Mouse (Mus musculus): ENCODE data around the gene Arl5c.

Gene Arl5c

DNA sequence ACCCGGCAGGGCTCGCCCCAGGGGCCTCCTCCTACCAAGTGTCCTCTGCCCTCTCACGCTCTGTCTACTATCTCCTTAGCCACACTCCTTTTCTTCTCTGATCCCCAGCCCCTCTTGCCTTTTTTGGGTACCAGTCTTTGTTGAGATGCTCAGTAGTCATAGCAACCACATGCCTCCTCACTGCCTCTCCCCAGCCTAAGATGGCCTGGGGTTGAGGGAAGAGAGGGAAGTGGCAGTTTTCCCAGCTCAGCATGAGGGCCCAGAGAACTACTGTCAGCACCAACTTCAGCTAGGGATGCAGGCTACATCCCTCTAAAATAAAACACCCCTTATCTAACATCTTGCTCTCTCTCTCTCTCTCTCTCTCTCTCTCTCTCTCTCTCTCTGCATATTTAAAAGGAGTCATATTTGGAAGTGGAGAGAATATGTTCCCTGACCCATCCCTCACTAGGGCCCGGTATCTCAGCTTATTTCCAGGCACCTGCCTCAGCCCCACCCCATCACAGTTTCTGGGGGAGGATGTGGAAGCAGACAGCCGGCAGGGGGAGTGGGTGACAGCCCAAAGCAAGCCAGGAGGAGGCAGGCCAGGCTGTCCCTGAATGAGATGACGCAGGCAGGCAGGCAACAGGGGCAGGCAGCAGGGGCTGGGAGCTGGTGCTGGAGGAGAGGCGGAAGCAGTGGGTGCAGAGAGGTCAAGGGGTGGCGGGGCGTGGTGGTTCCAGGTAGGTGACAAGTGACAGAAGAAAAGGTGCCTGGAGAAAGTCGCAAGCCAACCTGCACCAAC, 23.1 kb upstream of the Arl5c start:
- no peak for DNase-seq

DNA sequence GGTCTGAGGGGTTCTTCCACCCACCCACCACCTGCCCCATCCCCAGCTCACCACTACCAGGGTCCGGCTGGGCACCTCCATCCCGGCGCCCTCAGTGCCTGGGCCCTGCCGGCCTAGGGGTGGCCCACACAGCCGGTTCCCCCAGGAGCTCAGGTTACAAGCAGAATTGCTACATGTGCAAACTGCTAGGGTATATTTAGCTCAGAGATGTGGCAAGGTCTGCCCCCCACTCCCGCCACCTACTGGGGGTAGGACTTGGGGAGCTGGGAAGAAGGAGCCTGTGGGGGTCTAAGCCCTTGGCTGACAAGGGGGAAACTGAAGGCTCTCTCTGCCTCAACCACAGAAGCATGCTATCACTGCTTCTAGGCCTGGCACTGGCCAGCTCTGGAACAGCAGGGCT, 22.2 kb upstream of the Arl5c start:
- DNase-seq, result no peak

DNA sequence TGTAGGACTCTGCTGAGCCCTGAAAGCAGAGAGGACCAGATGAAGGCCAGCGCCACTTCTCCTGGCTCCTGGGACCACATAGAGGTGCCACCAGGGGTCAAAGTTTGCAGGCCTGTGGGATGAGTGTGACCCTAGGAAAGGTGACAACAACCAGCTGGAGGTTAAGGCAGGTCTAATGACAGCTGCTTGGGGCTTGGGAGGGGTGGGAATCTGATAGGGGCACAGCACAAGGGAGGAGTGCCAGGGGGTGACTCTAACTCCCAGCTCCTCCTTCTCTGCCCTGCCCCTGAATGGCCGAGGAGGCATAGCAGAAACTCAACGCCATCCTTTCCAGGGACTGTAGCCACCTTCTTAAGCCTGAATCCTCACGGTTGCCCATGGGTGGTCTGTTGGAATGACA, 20.8 kb upstream of the Arl5c start:
- no peak for DNase-seq

DNA sequence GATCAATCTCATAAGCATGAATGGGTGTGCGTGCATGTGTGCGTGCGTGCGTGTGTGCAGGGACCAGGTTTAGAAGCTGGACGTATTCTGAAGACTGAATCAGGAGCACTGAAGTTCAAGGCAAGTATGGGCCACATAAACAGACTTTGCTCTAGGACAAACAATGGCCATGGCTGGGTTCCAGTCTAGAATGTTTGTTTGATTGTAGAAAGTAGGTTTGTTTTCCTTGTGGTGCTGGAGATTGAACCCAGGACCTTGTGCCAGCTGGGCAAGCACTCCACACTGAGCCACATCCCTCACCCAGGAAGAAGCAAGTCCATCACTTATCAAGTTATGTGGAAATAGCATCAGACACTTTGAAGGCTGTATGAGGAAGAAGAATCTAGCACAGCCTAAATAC, 20.2 kb upstream of the Arl5c start:
- DNase-seq, result no peak

DNA sequence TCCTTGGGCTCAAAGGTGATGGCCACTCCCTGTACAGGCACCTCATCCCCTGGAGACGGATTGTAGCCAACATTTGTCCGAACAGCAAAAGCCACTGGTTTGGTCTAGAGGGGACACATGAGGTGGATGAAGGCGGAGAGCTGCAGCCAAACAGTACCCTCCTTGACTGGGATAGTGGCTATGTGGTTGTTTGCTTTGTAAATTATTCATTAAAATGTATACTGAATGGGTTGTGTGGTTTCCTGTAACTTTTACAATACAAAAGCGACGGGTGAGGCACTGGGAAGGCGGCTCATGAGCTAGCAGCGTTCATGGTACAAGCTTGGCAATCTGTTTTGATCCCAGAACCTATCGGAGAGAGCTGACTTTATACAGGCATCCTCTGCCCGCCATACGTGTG, 16.9 kb upstream of the Arl5c start:
- DNase-seq, result no peak

DNA sequence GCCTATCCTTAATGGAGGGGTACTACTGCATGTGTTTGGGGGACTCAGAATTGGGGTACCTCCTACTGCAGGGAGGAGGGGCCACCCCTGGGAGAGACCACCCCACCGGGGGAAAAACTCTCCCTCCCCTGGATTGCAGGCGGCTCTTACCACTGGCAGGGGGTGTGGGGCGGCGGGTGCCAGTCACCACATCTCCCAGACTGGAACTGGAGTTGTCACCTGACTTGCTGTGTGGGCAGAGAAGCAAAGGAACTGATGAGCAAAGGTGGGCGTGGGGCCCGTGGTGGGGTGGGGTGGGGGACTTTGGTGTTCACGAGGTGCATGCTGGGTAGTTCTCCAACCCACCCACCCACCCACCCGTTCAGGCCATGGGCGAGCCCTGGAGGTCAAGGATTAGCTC, 15.7 kb upstream of the Arl5c start:
- no peak for DNase-seq

DNA sequence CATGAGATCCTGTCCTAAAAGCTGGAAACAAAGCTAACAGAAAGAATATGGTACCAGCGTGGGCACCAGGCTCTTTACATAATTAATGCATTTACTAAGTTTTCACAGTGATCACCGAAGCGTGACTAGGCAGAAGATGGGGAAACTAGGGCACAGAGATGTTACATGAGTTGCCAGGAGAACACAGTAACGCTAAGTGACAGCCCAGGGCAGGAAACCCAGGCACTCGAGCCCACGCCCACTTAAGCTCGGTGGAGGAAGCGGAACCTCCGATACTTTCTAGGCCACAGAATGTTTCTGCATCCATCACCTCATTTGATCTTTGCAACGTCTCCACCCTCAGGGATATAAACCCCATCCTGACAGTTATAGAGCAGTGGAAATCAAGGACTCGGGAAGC, 12.1 kb upstream of the Arl5c start:
- no peak for DNase-seq

DNA sequence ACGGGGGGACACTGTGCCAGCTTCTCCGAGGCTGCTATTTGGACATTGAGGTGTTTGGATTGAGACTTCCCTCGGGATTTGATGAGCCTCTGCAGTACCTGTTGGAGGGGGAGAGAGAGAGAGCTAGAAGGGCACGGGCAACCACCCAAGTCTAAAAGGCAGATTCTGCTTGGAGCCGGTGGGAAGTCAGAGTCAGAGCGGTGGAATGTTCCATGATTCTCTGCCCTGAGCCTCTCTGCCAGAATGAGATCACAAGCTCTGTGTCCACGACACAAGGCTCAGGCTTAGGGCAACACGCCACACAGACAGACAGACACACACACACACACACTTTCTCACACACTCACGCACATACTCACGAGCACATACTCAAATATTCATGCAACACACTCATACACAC, 9.7 kb upstream of the Arl5c start:
- no peak for DNase-seq

DNA sequence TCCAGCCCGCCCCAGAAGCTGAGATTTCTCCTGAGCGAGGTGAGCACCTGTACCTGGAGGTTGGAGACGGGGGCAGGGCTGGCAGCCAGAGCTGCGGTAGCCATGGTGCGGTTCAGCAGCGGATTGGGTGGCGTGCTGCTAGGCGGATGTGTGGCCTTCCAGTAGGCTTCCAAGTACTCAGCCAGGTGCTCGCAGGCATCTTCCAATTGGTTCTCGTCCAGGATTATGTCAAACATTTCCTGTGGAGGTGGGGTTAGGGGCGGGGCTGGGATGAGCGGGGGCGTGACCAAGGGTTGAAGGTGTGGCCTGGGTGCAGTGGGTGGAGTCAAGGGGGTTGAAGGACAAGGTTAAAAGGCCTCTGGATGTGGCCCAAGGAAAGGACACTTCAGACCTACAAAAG, 9.1 kb upstream of the Arl5c start:
- DNase-seq, result no peak

DNA sequence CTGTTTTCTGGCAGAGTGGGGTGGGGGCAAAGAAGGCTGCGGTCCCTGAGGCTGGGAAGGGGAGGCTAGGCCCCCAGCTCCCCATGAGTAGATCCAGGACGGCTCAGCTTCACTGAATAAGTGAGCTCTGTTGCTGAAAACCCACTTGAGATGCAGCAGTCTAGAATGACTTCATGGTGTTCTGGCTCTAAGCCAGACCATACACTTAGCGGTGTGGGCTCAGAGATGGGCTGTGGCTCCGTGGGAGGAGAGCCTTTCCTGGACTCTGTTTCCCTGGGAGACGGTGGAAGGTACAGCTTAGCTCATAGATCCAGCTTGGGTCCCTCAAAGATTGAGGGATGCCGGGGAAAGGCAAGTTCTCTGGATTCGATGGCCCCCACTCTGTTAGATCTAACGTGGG, 8.2 kb upstream of the Arl5c start:
- no peak for DNase-seq

DNA sequence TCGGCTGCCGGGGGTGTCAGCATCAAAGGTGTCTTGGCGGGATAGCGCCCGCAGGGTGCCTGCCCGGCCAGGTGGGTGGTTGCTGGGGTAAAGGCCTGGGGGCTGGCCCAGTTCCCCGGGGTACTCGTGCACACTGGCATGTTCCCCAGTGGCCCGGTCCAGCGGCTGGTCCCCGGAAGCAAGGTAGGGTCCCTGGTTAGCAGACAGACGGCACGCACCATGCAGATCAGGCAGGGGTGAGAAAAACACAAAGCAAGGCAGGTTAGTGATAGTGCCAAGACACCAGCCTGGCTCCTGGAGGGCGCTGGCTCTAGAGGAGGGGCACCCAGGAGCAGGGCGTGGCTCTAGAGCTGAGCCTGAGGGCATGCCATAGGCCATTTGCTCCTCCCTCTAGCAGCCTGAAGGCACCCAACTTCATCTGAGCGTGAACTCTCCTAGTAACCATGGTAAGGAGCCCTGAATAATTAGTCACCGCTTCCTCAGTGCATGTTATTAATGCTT, 7.2 kb upstream of the Arl5c start:
- no peak for DNase-seq

DNA sequence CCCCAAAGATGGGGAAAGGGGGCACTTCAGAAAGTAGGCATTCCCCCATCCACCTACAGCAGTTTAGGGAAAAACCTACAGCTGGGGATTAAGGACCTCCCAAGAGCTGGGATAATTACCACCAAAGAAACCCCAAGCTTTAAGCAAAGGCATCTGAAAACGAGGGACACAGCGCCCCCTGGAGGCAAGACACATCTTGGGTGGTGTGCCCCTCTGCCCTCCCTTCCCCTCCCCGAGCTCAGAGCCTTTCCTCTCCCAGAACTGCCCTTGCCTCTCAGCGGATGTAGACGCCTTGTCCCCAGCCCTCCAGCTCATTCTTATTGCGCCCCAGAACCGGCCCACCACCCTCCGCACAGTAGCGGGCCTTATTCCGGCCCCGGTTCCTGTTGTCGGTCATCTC, 6.6 kb upstream of the Arl5c start:
- DNase-seq, result peak in 1 of 2 experiments; percentile 75

DNA sequence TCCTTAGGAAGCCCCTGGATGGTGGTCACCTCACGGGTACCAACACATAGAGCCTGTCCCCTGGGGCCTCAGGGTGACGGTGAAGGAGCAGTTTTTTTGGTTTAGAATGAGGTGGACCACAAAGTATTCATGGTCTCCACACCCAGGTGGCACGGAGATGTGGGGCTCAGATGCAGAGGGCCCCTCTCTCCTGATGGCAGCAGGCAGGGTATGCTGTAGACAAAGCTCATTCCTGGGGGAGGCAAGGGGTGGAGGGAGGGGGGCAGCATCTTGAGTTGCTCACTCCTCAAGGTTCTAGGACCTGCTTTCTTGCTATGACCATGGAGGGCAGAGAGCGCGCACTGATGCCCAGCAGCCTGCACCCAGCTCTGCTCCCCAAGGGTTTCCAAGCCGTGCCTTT, 6.0 kb upstream of the Arl5c start:
- no peak for DNase-seq

DNA sequence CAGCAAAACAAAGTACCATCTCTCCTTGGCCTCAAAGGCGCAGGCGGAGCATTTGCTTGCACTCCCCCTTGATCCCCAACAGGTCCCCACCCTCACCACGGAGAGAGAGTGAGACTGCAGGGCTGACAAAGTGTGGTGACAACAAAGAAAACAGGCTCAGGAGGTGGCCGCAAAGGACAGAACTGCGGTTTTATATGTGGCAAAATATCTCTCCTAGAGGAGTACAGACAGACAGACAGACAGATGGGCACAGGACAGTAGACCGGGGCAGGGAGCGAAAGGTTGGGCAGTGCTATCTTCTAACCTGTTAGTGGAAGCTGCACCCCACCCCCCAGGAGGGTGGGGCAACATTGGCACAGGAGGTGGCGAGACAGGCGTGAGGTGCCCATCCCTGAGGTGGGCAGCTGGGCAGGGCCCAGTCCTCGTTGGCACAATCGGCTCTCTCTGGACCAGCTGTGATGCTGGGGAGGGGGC, 5.4 kb upstream of the Arl5c start:
- no peak for DNase-seq

DNA sequence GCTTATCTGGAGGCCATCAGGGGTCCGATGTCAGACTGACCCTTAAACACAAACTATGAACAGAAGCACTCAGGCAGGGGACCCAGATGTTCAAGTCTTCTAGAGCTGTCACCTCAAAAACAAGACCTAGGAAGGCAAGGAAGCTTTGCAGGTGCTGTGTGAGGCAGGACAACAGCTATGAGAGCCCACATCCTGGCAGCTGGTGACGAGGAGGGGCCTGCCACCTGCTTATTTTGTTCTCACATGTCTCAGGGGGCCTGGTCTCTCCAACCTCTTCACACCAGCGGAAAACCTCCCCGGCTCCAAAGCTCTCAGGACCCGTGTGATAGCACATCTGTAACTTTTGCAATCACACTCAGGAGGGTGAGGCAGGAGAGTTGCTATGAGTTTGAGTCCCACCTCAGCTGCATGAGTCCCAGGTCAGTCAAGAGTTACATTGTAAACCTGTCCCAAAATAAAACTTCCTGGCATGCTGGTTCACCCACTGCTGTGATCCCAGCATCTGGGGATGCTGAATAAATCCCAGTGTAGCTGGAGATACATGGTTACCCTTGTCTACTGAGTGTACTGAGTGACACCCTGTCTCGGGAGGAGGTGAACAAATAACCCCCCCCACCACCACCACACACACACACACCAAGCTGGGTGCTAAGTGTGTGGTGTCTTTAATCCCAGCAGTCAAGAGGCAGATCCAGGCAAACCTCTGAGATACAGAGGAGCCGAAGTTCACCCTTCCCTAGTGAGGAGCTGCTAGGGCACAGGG, 4.6 kb upstream of the Arl5c start:
- DNase-seq, result no peak

DNA sequence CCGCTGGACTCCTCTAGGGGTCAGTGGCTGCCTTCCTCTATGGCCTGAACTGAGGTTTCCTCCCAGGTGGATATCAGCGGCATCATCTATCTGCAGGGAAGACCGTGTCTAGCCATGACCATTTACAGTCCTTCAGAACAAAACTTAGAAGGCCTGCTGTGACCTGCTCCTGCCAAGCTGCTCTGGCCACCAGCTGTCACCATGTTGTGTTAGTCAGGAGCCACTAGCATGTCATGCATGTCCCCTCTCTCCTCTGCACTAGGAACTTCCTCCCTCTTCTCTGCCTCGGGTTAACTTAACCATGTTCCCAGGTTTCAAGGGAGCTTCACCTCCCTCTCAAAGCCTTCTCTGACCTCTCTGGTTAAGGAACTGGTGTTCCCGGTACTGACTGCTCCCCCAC, 3.8 kb upstream of the Arl5c start:
- DNase-seq, result no peak

DNA sequence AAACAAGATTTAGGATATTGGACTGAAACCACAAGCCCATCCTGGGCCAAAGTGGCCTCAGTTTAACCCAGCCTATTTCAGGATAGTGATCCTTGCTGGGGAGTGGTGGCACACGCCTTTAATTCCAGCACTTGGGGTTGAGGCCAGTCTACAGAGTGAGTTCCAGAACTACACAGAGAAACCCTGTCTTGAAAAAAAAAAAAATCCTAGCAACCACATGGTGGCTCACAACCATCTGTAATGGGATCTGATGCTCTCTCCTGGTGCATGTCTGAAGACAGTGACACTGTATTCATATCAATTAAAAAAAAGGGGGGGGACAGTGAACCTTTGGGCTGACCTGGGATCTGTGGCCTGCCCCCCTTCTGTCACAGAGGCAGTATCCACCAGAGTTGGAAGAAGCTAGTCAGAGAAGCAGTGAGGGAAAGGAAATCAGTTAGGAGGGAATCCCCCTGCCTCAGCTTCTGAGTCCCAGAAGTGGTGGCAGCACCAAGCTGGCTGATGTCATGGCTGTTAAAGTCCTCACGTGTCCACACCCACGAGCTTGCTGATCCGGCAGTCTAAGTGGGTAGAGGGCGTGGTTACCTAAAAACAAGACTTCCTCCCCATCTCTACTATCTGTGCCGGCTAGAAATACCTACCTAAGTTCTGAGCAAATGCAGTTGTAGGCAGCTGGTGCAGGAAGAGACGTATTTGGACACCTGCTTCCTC, 3.1 kb upstream of the Arl5c start:
- DNase-seq, result no peak

DNA sequence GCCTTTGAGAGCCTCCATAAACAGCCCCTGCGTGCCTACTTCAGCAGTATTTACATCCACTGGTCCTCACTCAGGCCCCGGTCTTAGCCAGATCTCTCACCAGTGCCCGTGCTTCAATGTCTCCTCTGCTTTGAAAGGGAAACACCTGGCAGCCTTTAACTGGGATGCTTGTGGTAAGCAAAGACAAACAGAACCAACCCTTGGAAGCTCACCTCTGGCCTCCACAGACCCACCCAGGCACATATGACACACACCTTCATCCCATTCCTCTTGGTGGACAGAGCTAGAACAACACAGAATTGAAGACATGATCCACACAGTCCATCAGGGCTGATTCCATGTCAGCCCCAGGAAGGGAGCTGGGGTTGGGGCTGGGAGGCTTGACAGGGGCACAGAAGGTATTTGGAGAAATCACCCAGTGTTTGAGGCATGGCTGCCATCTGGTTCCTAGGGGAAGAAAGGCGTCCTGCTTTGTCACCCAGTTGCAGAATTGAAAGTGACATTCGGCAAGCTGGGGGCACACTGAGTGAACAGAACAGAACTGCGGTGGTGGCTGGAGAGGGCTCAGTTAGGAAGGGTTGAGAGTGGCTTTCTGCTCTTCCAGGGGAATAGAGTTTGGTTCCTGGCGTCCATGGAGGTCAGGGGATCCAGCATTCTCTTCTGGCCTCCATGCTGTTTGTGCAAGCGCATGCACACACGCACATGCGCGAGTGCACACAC, 2.3 kb upstream of the Arl5c start:
- no peak for DNase-seq

DNA sequence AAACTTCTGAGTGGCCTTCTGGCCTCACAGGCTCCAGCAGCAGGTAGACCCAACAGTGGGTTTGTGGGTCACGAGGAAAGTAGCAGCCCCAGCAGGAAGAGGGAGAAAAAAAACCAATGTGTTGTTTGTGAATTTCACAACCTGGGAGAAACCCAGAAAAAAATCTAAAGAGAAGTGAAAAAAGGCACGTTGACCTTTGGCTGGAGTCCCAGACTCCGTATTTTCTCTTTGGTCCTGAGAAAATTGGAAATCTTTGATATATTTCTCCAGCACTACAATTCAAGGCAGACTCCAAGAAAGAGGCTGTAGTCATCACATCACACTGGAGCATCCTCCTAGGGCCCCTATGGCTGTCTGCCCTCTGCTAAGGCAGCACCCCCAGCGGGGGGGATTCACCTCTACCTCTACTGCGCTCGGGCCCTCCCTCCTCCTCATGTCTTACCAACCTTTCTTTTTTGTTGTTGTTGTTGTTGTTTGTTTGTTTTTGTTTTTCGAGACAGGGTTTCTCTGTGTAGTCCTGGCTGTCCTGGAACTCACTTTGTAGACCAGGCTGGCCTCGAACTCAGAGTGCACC, 1.5 kb upstream of the Arl5c start:
- DNase-seq, result no peak

DNA sequence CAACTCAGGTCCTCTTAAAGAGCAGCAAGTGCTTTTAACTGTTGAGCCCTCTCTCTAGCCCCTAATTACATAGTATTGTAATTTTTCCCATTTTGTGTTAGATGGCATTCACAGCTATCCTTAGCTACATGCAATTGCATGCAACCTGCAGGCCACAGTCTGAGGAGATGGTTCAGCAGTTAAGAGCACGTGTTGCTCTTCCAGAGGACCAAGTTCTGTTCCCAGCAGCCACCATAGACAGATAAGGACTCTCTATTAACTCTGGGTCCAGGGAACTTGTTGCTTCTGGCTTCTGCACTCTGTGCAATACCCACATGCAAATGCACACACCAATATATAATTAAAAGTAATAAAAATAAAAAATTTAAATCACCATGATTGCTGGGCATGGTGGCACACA, 710 bp upstream of the Arl5c start:
- no peak for DNase-seq

DNA sequence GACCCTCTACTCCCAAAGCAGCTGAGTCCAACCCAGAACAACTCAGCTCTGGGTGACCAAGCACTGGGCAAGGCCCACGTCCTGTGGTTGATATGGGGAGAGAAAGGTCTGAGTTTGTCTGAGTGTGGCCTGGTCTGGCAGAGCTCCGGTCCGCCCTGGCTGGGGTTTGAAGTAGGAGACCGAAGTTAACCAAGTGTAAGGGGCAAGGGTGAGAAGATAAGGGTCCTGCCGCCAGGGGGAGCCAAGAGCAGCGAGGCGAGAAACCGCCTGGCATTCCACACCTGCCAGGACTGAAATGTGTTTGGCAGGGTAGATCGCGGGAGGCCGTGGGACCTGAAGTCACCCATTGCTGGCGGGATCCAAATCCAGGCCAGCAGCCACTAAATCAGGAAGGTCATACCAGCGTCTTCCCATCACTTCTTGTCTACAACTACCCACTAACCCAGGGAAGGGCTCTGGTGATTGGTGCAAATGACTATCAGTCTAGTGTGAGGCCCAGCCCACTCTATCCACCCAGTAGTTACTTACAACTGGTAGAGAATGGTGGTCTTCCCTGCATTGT, 1.4 kb downstream of the Arl5c start:
- peak; percentile 68 to 86 for DNase-seq

DNA sequence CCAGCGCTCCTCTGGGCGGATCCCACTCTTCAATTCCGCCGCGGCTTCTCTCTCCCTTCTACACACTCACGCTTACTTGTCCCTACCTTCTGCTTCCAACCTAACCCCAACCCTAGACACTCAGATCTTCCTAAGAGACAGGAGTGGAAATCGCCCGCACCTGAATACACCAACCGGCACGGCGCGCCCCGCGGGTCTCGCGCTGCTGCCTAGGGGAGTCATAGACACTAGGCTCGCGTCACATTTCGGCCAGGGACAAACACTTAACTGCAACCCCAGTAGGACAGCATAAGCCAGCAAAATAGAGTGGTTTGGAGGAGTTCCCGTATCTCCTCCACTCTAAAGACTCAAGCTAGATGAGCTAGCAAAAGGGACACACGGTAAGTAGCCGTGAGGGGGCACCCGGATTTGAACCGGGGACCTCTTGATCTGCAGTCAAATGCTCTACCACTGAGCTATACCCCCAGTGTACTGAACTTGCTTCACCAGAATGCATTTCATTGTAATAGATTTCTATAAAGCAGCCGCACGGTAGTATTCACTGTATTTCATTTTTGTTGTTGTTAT, 7.4 kb downstream of the Arl5c start:
- DNase-seq, result peak; percentile 89 to 94

Measured in kidney, adult 8-10 months (tissue).